8 mouse cellular contexts compared by ENCODE assay signal in the genomic region with DNA sequence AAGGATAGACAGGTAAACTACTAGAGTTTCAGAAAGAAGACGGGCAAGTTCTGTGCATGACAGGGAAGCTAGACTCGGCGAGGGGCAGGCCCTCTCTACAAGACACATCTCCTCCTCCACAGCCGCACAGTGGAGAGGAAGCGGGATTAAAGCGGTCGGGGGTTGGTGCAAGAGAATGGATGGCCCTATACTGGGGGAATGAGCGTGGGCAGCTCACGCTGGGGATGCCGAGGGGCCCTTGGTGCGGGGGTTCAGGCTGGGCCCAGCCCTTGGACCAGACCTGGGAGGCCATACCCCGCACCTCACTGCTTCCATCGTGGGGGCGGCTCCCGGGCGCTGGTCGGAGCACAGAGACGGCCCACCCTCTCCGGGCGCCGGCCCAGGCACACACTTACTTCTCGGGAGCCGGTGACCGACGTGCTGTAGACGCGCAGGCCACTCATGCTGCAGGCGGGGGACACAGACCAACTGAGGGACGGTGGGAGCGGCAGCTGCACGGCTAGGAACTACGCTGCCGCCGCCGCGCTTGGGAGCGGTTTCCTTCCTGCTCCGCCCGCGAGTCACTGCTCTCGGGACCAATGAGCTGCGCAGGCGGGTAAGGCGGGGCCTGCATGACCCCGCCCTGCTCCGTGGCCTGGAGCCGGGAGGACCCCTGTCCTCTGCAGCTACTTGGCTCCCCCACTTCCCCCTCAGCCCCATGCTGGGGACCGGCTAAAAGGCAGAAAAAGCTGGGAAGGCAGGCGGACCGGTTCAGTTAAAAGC. TPM values are rescaled to one million over a fixed set of nuclear protein-coding genes. Genes with fewer than 3 reads are reported as not detected.
A peak's percentile ranks its signal among the peaks of the same experiment; 100 is the strongest.
DNase-seq lines count a peak whose midpoint lies in the region; ATAC-seq and TF ChIP-seq lines count a peak whose summit lies in the region.

A gene (minus strand): TSS at position 569 of the 762 bp plus-strand sequence.

- no peaks in the 10 kb centered on the region for H3K9me3 ChIP-seq in ES-E14 (ENCODE audit: control insufficient read depth, insufficient read depth, low read depth, low read length)
- H3K9me3 ChIP-seq in forebrain, embryonic 15.5 days: no peaks in the 10 kb centered on the region
- no peaks in the 10 kb centered on the region for H3K9me3 ChIP-seq in liver, embryonic 16.5 days (replicated peaks; ENCODE audit: control insufficient read depth, low read length)
- no peaks in the 10 kb centered on the region for H3K9me3 ChIP-seq in neural tube, embryonic 12.5 days

- H3K4me3 ChIP-seq in ES-E14 (ENCODE audit: insufficient read depth in 1 of 2, low read depth in 1 of 2, low read length in 2 of 2, poor library complexity in 1 of 2, severe bottlenecking in 1 of 2): peak within 1 kb of the TSS; percentile 82 to 88
- peak within 1 kb of the TSS; percentile 77 for H3K4me3 ChIP-seq in forebrain, embryonic 15.5 days
- peak within 1 kb of the TSS; percentile 80 for H3K4me3 ChIP-seq in liver, embryonic 16.5 days (ENCODE audit: low read depth, low read length)
- peak within 1 kb of the TSS; percentile 71 for H3K4me3 ChIP-seq in neural tube, embryonic 12.5 days

- peak within 1 kb of the TSS; percentile 35 for H3K27ac ChIP-seq in ES-E14 (ENCODE audit: insufficient read depth, low read depth, low read length, poor library complexity, severe bottlenecking)
- H3K27ac ChIP-seq in forebrain, embryonic 15.5 days (replicated peaks): peak within 1 kb of the TSS; percentile 78
- H3K27ac ChIP-seq in liver, embryonic 16.5 days (ENCODE audit: low read length): peak within 1 kb of the TSS; percentile 79
- H3K27ac ChIP-seq in neural tube, embryonic 12.5 days: peak within 1 kb of the TSS; percentile 27; the same call in 1 of the 2 replicates

- under 1% methylated on average over 50 of the region's 50 CpGs for WGBS in forebrain, embryonic 15.5 days
- WGBS in large intestine, adult 2 months: under 1% methylated on average over 50 of the region's 50 CpGs
- WGBS in liver, embryonic 16.5 days (ENCODE audit: insufficient replicate concordance): under 1% methylated on average over 50 of the region's 50 CpGs
- under 1% methylated on average over 50 of the region's 50 CpGs for WGBS in neural tube, embryonic 12.5 days

- intact Hi-C loops in heart, postnatal 14 days (cut with DNase I): no loop called here

- in situ Hi-C loops in ES-E14 (cut with MboI; ENCODE audit: low sequenced_read_pairs in 2 of 2, unreplicated experiment in 2 of 2): no loop called here

- no peaks in the 10 kb centered on the region for H3K27me3 ChIP-seq in forebrain, embryonic 15.5 days
- no peaks in the 10 kb centered on the region for H3K27me3 ChIP-seq in liver, embryonic 16.5 days (ENCODE audit: control insufficient read depth, insufficient read depth, low read depth, low read length)
- no peaks in the 10 kb centered on the region for H3K27me3 ChIP-seq in neural tube, embryonic 12.5 days (replicated peaks)

- H3K4me2 ChIP-seq in forebrain, embryonic 15.5 days (replicated peaks): peak within 1 kb of the TSS; percentile 90
- H3K4me2 ChIP-seq in liver, embryonic 16.5 days (ENCODE audit: low read depth, low read length): peak within 1 kb of the TSS; percentile 92
- H3K4me2 ChIP-seq in neural tube, embryonic 12.5 days (replicated peaks): peak within 1 kb of the TSS; percentile 71

- peak; percentile 94 for ATAC-seq in forebrain, embryonic 15.5 days (replicated peaks)
- ATAC-seq in liver, embryonic 16.5 days (ENCODE audit: low read depth): peak; percentile 91
- peak; percentile 96 for ATAC-seq in neural tube, embryonic 12.5 days (ENCODE audit: low FRiP score, low read depth)

- peaks cover 20% of the 10 kb centered on the region for H3K36me3 ChIP-seq in ES-E14 (ENCODE audit: control insufficient read depth, insufficient read depth, low read length, poor library complexity, severe bottlenecking)
- H3K36me3 ChIP-seq in forebrain, embryonic 15.5 days: no peaks in the 10 kb centered on the region
- H3K36me3 ChIP-seq in liver, embryonic 16.5 days (ENCODE audit: control insufficient read depth, insufficient read depth): peaks cover 4% of the 10 kb centered on the region
- H3K36me3 ChIP-seq in neural tube, embryonic 12.5 days: peaks cover 15% of the 10 kb centered on the region

- peaks cover 4 to 22% of the 10 kb centered on the region in 2 experiments; a peak in 3 of 4 replicates for H3K4me1 ChIP-seq in ES-E14 (ENCODE audit: control insufficient read depth in 2 of 2, insufficient read depth in 2 of 2, low read length in 2 of 2, poor library complexity in 1 of 2)
- peaks cover 28% of the 10 kb centered on the region for H3K4me1 ChIP-seq in forebrain, embryonic 15.5 days
- peaks cover 38% of the 10 kb centered on the region for H3K4me1 ChIP-seq in liver, embryonic 16.5 days (ENCODE audit: control insufficient read depth, low read depth, low read length)
- peaks cover 21% of the 10 kb centered on the region for H3K4me1 ChIP-seq in neural tube, embryonic 12.5 days

- H3K9ac ChIP-seq in ES-E14 (ENCODE audit: insufficient read depth, low read depth, low read length, poor library complexity, severe bottlenecking): peak within 1 kb of the TSS; percentile 82
- H3K9ac ChIP-seq in forebrain, embryonic 15.5 days (replicated peaks): peak within 1 kb of the TSS; percentile 78
- peak within 1 kb of the TSS; percentile 83 for H3K9ac ChIP-seq in liver, embryonic 16.5 days (ENCODE audit: low read depth, low read length)
- H3K9ac ChIP-seq in neural tube, embryonic 12.5 days: peak within 1 kb of the TSS; percentile 76

- no peak for DNase-seq in ES-E14 (ENCODE audit: low read depth, low spot score)
- peak; percentile 80 for DNase-seq in cerebellum, adult 11-12 months
- peak; percentile 88 to 91 for DNase-seq in heart, postnatal 14 days
- peak; percentile 78 for DNase-seq in large intestine, adult 2 months (ENCODE audit: low read depth, low spot score)
- DNase-seq in telencephalon, adult 2 months (ENCODE audit: low read depth, low spot score): peak; percentile 85

TF ChIP-seq in ES-E14, 5 proteins besides CTCF, POLR2A, EP300 and RAD21:
- no peak for TF ChIP-seq ZNF384 (IDR thresholded peaks at IDR 0.05; ENCODE audit: low read depth, low read length)
- no peak for TF ChIP-seq CHD2 (IDR thresholded peaks at IDR 0.05; ENCODE audit: low read depth, low read length)

RNA-seq across cellular contexts. Expression of the gene that starts here (rescaled TPM):
- total RNA-seq in ES-E14 (2012; rRNA removed): 87.2 and 96.5 TPM in 2 replicates
- polyA plus RNA-seq in forebrain, embryonic 15.5 days (2015; fragmentation: Nextera tagmentation; extraction: Ambion mirVana): 326 and 335 TPM in 2 replicates
- total RNA-seq in heart, postnatal 14 days (2021): 10 to 100 TPM; 47.4 to 51.4 TPM
- 651 and 734 TPM in 2 replicates for polyA plus RNA-seq in large intestine, adult 2 months (2012; rRNA removed)
- polyA plus RNA-seq in liver, embryonic 16.5 days (2015; fragmentation: Nextera tagmentation; extraction: Ambion mirVana): 142 and 161 TPM in 2 replicates
- polyA plus RNA-seq in neural tube, embryonic 12.5 days (2016; fragmentation: Nextera tagmentation; extraction: Ambion mirVana): 312 and 336 TPM in 2 replicates

Comparison
In these comparisons a context has a peak if more than half of its experiments do, and no peak if none do; other contexts are left out.
1. H3K27ac ChIP-seq: peak in every context shown above with its lines; median percentile 79 in liver, embryonic 16.5 days; 78 in forebrain, embryonic 15.5 days; 35 in ES-E14; 27 in neural tube, embryonic 12.5 days.